Mouse (Mus musculus) stomach, postnatal 0 days (tissue): ENCODE results near the gene Rab10. TPM values are rescaled to one million over a fixed set of nuclear protein-coding genes. Genes with fewer than 3 reads are reported as not detected.

Source experiments
- ATAC-seq: fragments of 200-750 bp; cut with Nextera tagmentation; 2 replicates; pipeline ENCODE4 v1.8.0; 2017; ENCODE audit not compliant: low FRiP score, low TSS enrichment
- DNase-seq: peaks from one replicate; pipeline ENCODE4 v3.0.0-alpha.2; 2016; ENCODE audit warnings: low spot score
- H3K27ac ChIP-seq: fragments of 300-500 bp; sonication (generic); replicated peaks from 2 replicates; pipeline ENCODE4 v1.5.1; 2014; ENCODE audit warnings: mild to moderate bottlenecking, control low read depth
- H3K27me3 ChIP-seq: fragments of 300-500 bp; sonication (generic); 2 replicates; pipeline ENCODE4 v1.6.1; 2014; ENCODE audit warnings: low read length; ENCODE audit not compliant: control insufficient read depth, insufficient read depth
- H3K36me3 ChIP-seq: fragments of 300-500 bp; sonication (generic); 2 replicates; pipeline ENCODE4 v1.6.1; 2014; ENCODE audit warnings: low read length, mixed read lengths; ENCODE audit not compliant: control insufficient read depth, insufficient read depth
- H3K4me1 ChIP-seq: fragments of 300-500 bp; sonication (generic); replicated peaks from 2 replicates; pipeline ENCODE4 v1.6.1; 2014; ENCODE audit warnings: antibody characterized with exemption; ENCODE audit not compliant: control insufficient read depth, insufficient read depth
- H3K4me2 ChIP-seq: fragments of 300-500 bp; sonication (generic); replicated peaks from 2 replicates; pipeline ENCODE4 v1.6.1; 2014; ENCODE audit warnings: low read depth, mild to moderate bottlenecking, control low read depth, moderate library complexity
- H3K4me3 ChIP-seq: fragments of 300-500 bp; sonication (generic); 2 replicates; pipeline ENCODE4 v1.5.1; 2014; ENCODE audit warnings: low read depth, low read length, control low read depth
- H3K9ac ChIP-seq: fragments of 300-500 bp; sonication (generic); 2 replicates; pipeline ENCODE4 v1.6.1; 2014; ENCODE audit warnings: mild to moderate bottlenecking, low read length, control low read depth, mixed read lengths
- H3K9me3 ChIP-seq: fragments of 300-500 bp; sonication (generic); 2 replicates; pipeline ENCODE4 v1.6.1; 2016; ENCODE audit warnings: low read length; ENCODE audit not compliant: control insufficient read depth
- CTCF ChIP-seq: IDR thresholded peaks from 2 replicates; pipeline ENCODE4 v1.5.1; 2016; ENCODE audit warnings: antibody characterized with exemption, low read depth, mild to moderate bottlenecking, moderate library complexity
- EP300 ChIP-seq: optimal IDR thresholded peaks from 2 replicates; pipeline ENCODE3; 2016; ENCODE audit warnings: antibody characterized with exemption
- WGBS: fragments of 180-500 bp; shearing (Covaris S2); extraction: QIAGEN DNeasy Blood & Tissue Kit; methylation state at CpG from one replicate; pipeline ENCODE4 v1.1.7; 2014; 5-methylcytosine and 5-hydroxymethylcytosine counted together
- polyA plus RNA-seq: library from polyadenylated mRNA; unstranded; fragments of >200 nt; fragmentation: Nextera tagmentation; extraction: Ambion mirVana; gene quantifications from 2 replicates; pipeline ENCODE4 v1.2.1, GENCODE M21; 2015

Rab10 gene
- polyA plus RNA-seq, 1 experiment from 2014 or later = 83.9 TPM

DNA sequence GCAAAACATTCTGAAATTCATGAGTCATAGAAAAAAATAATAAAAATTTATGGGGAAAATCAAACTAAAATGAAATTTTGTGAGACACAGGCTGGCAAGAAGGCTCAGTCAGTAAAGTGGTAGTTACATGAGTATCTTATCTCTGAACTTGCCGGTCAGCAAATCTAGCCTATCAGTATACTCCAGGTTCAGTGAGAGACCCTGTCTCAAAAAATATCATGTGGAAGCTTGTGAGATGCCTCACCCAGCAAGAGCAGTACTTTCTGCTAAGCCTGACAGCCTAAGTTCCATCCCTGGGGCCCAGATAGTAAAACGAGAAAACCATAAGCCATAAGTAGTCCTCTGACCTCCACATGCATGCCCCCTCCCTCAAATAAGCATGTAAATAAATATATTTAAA lies 44.6 kb downstream of the Rab10 start:
- no peak for TF ChIP-seq CTCF
- no peak for TF ChIP-seq EP300
- Histone ChIP-seq H3K36me3 (no peaks in the 10 kb centered on the region), H3K4me2 (no peak overlapping the region), H3K27me3 (no peaks in the 10 kb centered on the region), H3K9me3 (no peaks in the 10 kb centered on the region), H3K4me1 (no peaks in the 10 kb centered on the region), H3K9ac (no peak overlapping the region), H3K4me3 (no peak overlapping the region), H3K27ac (no peak overlapping the region)
- 87% methylated on average over 2 of the region's 2 CpGs for WGBS
- ATAC-seq (no peak), DNase-seq (no peak)

DNA sequence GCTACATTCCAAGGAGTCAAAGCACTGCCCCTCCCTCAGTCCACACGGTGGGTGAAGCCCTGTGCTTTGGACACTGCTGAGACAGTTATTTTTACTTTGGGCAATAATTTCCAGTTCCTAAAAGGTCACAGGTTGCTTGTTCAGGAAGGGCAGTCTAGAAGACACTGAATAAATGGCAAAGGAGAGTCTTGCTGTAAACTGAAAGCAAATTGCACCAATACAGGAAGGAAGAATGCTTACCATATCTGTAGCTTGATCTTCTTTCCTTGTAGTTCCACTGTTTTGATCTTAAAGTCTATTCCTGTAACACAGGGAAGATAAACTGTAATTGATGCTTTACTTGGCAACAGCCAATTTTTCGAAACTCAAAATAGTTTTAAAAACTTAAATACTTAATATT lies 45.3 kb downstream of the Rab10 start:
- H3K36me3 ChIP-seq = no peaks in the 10 kb centered on the region
- no peaks in the 10 kb centered on the region for H3K9me3 ChIP-seq
- H3K9ac ChIP-seq = no peak overlapping the region
- H3K27ac ChIP-seq = no peak overlapping the region
- no peak overlapping the region for H3K4me2 ChIP-seq
- TF ChIP-seq CTCF (no peak), EP300 (no peak)
- ATAC-seq (no peak), DNase-seq (no peak)
- no peak overlapping the region for H3K4me3 ChIP-seq
- H3K4me1 ChIP-seq = no peaks in the 10 kb centered on the region
- no peaks in the 10 kb centered on the region for H3K27me3 ChIP-seq
- WGBS = 55% methylated on average over 2 of the region's 2 CpGs

GRCm38 (mm10) chr12:3261596-3261995 lies 48.2 kb downstream of the Rab10 start:
- ATAC-seq (no peak), DNase-seq (no peak)
- no peaks in the 10 kb centered on the region for H3K4me1 ChIP-seq
- WGBS = 93% methylated on average over 25 of the region's 25 CpGs
- no peaks in the 10 kb centered on the region for H3K27me3 ChIP-seq
- TF ChIP-seq CTCF (no peak), EP300 (no peak)
- no peak overlapping the region for H3K27ac ChIP-seq
- H3K4me3 ChIP-seq = no peak overlapping the region
- H3K36me3 ChIP-seq = no peaks in the 10 kb centered on the region
- H3K4me2 ChIP-seq = no peak overlapping the region
- H3K9ac ChIP-seq = no peak overlapping the region
- no peaks in the 10 kb centered on the region for H3K9me3 ChIP-seq

DNA sequence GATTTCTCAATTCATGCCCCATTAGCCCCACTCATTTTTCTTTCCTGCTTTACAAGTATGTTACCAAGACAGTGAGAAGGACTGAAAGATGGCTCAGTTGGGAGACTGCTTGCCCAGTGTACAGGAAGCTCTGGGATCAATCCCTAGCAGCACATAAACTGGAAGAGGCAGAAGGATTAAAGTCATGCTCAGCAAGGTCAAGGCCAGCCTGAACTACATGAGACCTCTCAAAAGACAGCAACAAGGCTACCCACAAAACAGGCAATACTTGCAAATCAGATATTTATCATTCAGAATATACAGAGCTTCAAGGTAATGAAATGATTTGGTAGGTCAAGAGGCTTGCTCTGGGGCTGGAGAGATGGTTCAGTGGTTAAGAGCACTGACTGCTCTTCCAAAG lies 53.8 kb downstream of the Rab10 start:
- no peak overlapping the region for H3K27ac ChIP-seq
- H3K4me3 ChIP-seq = no peak overlapping the region
- DNase-seq = no peak
- H3K27me3 ChIP-seq = no peaks in the 10 kb centered on the region
- no peak overlapping the region for H3K9ac ChIP-seq
- H3K4me2 ChIP-seq = no peak overlapping the region
- no peaks in the 10 kb centered on the region for H3K9me3 ChIP-seq
- ATAC-seq = no peak
- TF ChIP-seq EP300 (no peak), CTCF (no peak)
- H3K4me1 ChIP-seq = no peaks in the 10 kb centered on the region
- peaks cover 5% of the 10 kb centered on the region; the same call in 1 of the 2 replicates for H3K36me3 ChIP-seq

DNA sequence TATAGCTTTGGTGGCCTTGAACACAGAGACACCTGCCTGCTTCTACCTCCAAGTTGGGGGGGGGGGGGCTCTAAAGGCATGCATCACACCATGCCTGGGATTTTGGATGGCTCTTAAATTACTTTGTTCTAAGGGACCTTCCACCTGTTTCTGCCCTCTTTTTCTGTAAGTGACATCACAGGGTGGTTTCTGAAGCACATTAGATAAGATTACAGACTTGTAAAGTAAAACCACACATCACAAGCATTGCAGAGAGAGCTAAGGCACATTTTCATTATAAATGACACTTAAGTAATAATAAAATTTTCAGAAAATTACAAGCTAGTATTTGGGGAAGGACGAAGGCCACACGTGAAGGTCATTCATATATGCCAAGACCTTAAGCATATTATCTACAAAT lies 54.3 kb downstream of the Rab10 start:
- no peaks in the 10 kb centered on the region for H3K4me1 ChIP-seq
- H3K4me3 ChIP-seq = no peak overlapping the region
- no peak overlapping the region for H3K4me2 ChIP-seq
- no peak for TF ChIP-seq EP300
- TF ChIP-seq CTCF = no peak
- peaks cover 5% of the 10 kb centered on the region; the same call in 1 of the 2 replicates for H3K36me3 ChIP-seq
- H3K27me3 ChIP-seq = no peaks in the 10 kb centered on the region
- H3K27ac ChIP-seq = no peak overlapping the region
- ATAC-seq = no peak
- H3K9me3 ChIP-seq = no peaks in the 10 kb centered on the region
- H3K9ac ChIP-seq = no peak overlapping the region
- WGBS = 88% methylated on average over 2 of the region's 2 CpGs
- no peak for DNase-seq

DNA sequence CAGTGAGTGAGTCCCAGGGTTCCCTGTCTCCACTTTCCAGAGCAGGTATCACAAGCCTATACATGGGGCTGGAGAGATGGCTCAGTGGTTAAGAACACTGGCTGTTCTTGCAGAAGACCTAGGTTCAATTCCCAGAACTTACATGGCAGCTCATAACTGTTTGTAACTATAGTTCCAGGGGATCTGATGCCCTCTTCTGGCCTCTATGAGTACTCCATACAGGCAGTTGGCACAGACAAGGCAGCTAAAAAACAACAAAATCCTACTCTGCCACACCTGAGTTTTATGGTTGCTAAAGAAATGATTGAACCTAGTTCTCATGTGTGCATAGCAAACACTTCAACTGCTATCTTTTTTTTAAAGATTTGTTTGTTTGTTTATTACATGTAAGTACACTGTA lies 56.2 kb downstream of the Rab10 start:
- H3K4me1 ChIP-seq = no peaks in the 10 kb centered on the region
- no peak overlapping the region for H3K27ac ChIP-seq
- no peaks in the 10 kb centered on the region for H3K27me3 ChIP-seq
- H3K36me3 ChIP-seq = peaks cover 15% of the 10 kb centered on the region; the same call in 1 of the 2 replicates
- H3K9ac ChIP-seq = no peak overlapping the region
- no peaks in the 10 kb centered on the region for H3K9me3 ChIP-seq
- ATAC-seq (no peak), DNase-seq (no peak)
- H3K4me3 ChIP-seq = no peak overlapping the region
- H3K4me2 ChIP-seq = no peak overlapping the region
- TF ChIP-seq CTCF (peak; percentile 56), EP300 (no peak)
